Mouse (Mus musculus) cortical plate, adult 2 months (tissue): ENCODE measurements around the gene Kcns1.

Experiments used
- CTCF ChIP-seq: fragments of 200-500 bp; IDR thresholded peaks from 2 replicates; pipeline ENCODE4 v1.5.1; 2011; ENCODE audit warnings: mild to moderate bottlenecking, control low read depth, low read length; ENCODE audit not compliant: insufficient read depth; ENCODE audit errors: extremely low read depth
- POLR2A ChIP-seq: fragments of 200-500 bp; IDR thresholded peaks from 2 replicates; pipeline ENCODE4 v1.6.1; 2011; ENCODE audit warnings: mild to moderate bottlenecking, low read length, control low read depth; ENCODE audit not compliant: insufficient read depth; ENCODE audit errors: extremely low read depth

- no peak for TF ChIP-seq POLR2A
- no peak for TF ChIP-seq CTCF
These were observed 18.6 kb downstream of the Kcns1 start for GRCm38 (mm10) chr2:164152341-164152740.
